Mouse (Mus musculus): ENCODE results near the gene Gemin6. TPM values are rescaled to one million over a fixed set of nuclear protein-coding genes. Genes with fewer than 3 reads are reported as not detected.

Gene Gemin6
- total and polyA plus RNA-seq, 3 experiments = 19.6 to 25.3 TPM; not detected in 1

- TF ChIP-seq RCOR1 (IDR thresholded peaks at IDR 0.05; ENCODE audit: low read depth, low read length) (no peak), NELFE (IDR thresholded peaks at IDR 0.05; ENCODE audit: low read depth, low read length) (no peak), MAZ (IDR thresholded peaks at IDR 0.05; ENCODE audit: low read depth, low read length) (no peak), SIN3A (IDR thresholded peaks at IDR 0.05; ENCODE audit: low read length) (no peak)
These were observed 31.2 kb upstream of the Gemin6 start (continued) for GRCm38 (mm10) chr17:80193075-80193474.

GRCm38 (mm10) chr17:80199160-80199778 is 25.0 kb upstream of the Gemin6 start:
- TF ChIP-seq POLR2AphosphoS2 (IDR thresholded peaks at IDR 0.05; ENCODE audit: low read length) (peak; percentile 69), ZC3H11A (IDR thresholded peaks at IDR 0.05; ENCODE audit: low read depth, low read length) (no peak), POLR2A (IDR thresholded peaks at IDR 0.05; ENCODE audit: control insufficient read depth in 1 of 2, insufficient read depth in 1 of 2, low read depth in 1 of 2, low read length in 2 of 2, poor library complexity in 1 of 2) (peak in 1 of 2 experiments; percentile 53; a peak in 1 of 4 replicates), NELFE (IDR thresholded peaks at IDR 0.05; ENCODE audit: low read depth, low read length) (no peak), MYB (IDR thresholded peaks at IDR 0.05; ENCODE audit: low read depth, low read length) (0 out of 2 replicates have a peak, but pooled peaks have one; percentile 37), TBP (IDR thresholded peaks at IDR 0.05; ENCODE audit: low read depth, low read length) (no peak)
- H3K36me3 ChIP-seq (ENCODE audit: control insufficient read depth in 1 of 2, insufficient read depth in 2 of 2, low read length in 2 of 2) = peaks cover 21 to 33% of the 10 kb centered on the region in 2 experiments
- H3K27ac ChIP-seq (ENCODE audit: control insufficient read depth, low read depth, low read length) = no peak overlapping the region
- H3K4me3 ChIP-seq (ENCODE audit: control insufficient read depth in 1 of 2, insufficient read depth in 1 of 2, low read depth in 2 of 2, low read length in 2 of 2) = no peak overlapping the region
- no peaks in the 10 kb centered on the region; a peak in 1 of 4 replicates for H3K4me1 ChIP-seq (ENCODE audit: control insufficient read depth in 1 of 2, insufficient read depth in 2 of 2, low read length in 2 of 2)
- H3K9ac ChIP-seq (ENCODE audit: control insufficient read depth, low read depth, low read length, poor library complexity, severe bottlenecking) = no peak overlapping the region
- H3K27me3 ChIP-seq (ENCODE audit: control insufficient read depth in 1 of 2, insufficient read depth in 2 of 2, low read length in 2 of 2) = no peaks in the 10 kb centered on the region
- DNase-seq (ENCODE audit: low read depth, low spot score) = peak; percentile 37
- no peaks in the 10 kb centered on the region for H3K9me3 ChIP-seq (replicated peaks; ENCODE audit: insufficient read depth, low read length)
- H3K79me2 ChIP-seq (ENCODE audit: control insufficient read depth, insufficient read depth, low read length, poor library complexity) = peaks cover 6% of the 10 kb centered on the region

GRCm38 (mm10) chr17:80205657-80206056 is 18.6 kb upstream of the Gemin6 start:
- Histone ChIP-seq H3K9me3 (replicated peaks; ENCODE audit: insufficient read depth, low read length) (no peaks in the 10 kb centered on the region), H3K4me1 (ENCODE audit: control insufficient read depth in 1 of 2, insufficient read depth in 2 of 2, low read length in 2 of 2) (peaks cover 0 to 10% of the 10 kb centered on the region in 2 experiments; a peak in 3 of 4 replicates), H3K27me3 (ENCODE audit: control insufficient read depth in 1 of 2, insufficient read depth in 2 of 2, low read length in 2 of 2) (no peaks in the 10 kb centered on the region), H3K9ac (ENCODE audit: control insufficient read depth, low read depth, low read length, poor library complexity, severe bottlenecking) (peak overlapping the region; percentile 100), H3K79me2 (ENCODE audit: control insufficient read depth, insufficient read depth, low read length, poor library complexity) (peaks cover 30% of the 10 kb centered on the region), H3K27ac (ENCODE audit: control insufficient read depth, low read depth, low read length) (peak overlapping the region; percentile 13; the same call in 1 of the 2 replicates), H3K4me3 (ENCODE audit: control insufficient read depth in 1 of 2, insufficient read depth in 1 of 2, low read depth in 2 of 2, low read length in 2 of 2) (peak overlapping the region; percentile 62 to 98), H3K36me3 (ENCODE audit: control insufficient read depth in 1 of 2, insufficient read depth in 2 of 2, low read length in 2 of 2) (peaks cover 42 to 48% of the 10 kb centered on the region in 2 experiments)
- peak; percentile 25 for DNase-seq (ENCODE audit: low read depth, low spot score)
- TF ChIP-seq NELFE (IDR thresholded peaks at IDR 0.05; ENCODE audit: low read depth, low read length) = no peak
- no peak for TF ChIP-seq JUND (IDR thresholded peaks at IDR 0.05; ENCODE audit: low read depth, low read length)
- TF ChIP-seq MEF2A (IDR thresholded peaks at IDR 0.05; ENCODE audit: extremely low read depth, insufficient replicate concordance, low read depth, low read length, poor library complexity, severe bottlenecking) = no peak
- no peak for TF ChIP-seq MXI1 (IDR thresholded peaks at IDR 0.05; ENCODE audit: low read depth, low read length)
- TF ChIP-seq CHD1 (IDR thresholded peaks at IDR 0.05; ENCODE audit: low read depth, low read length) = 0 out of 2 replicates have a peak, but pooled peaks have one; percentile 43
- no peak for TF ChIP-seq E2F4 (IDR thresholded peaks at IDR 0.05; ENCODE audit: borderline replicate concordance, low read depth, low read length)
- TF ChIP-seq NRF1 (IDR thresholded peaks at IDR 0.05; ENCODE audit: insufficient read depth, low read depth, low read length, poor library complexity, severe bottlenecking) = no peak
- TF ChIP-seq ZNF384 (IDR thresholded peaks at IDR 0.05; ENCODE audit: low read depth, low read length) = no peak
- TF ChIP-seq SIN3A (IDR thresholded peaks at IDR 0.05; ENCODE audit: low read length) = peak; percentile 8; the same call in 1 of the 2 replicates
- TF ChIP-seq MYB (IDR thresholded peaks at IDR 0.05; ENCODE audit: low read depth, low read length) = no peak
- no peak for TF ChIP-seq TAL1 (IDR thresholded peaks at IDR 0.05; ENCODE audit: low read length)
- no peak for TF ChIP-seq POLR2AphosphoS5 (IDR thresholded peaks at IDR 0.05; ENCODE audit: borderline replicate concordance, low read depth, low read length)
